Mouse (Mus musculus) layer of hippocampus, adult 18-20 months (tissue): Measurements from ENCODE around the gene Dhx15. TPM values are rescaled to one million over a fixed set of nuclear protein-coding genes. Genes with fewer than 3 reads are reported as not detected.

Experiments
- DNase-seq, 2 experiments: peaks; one replicate each; pipeline ENCODE4 v3.0.0; 2022; ENCODE audit warnings: low spot score in 2 of 2
- microRNA-seq, 2 experiments: library from miRNA; unstranded; fragments of <30 nt; microRNA quantifications; one replicate each; pipeline ENCODE4 v1.2.0; 2021
- total RNA-seq, 2 experiments: library from RNA; stranded (reverse); gene quantifications; 2 replicates each; pipeline ENCODE4 v1.2.3; 2021

Gene Dhx15
- total RNA-seq, 2 experiments from 2014 or later = 90.4 to 91.8 TPM

DNA sequence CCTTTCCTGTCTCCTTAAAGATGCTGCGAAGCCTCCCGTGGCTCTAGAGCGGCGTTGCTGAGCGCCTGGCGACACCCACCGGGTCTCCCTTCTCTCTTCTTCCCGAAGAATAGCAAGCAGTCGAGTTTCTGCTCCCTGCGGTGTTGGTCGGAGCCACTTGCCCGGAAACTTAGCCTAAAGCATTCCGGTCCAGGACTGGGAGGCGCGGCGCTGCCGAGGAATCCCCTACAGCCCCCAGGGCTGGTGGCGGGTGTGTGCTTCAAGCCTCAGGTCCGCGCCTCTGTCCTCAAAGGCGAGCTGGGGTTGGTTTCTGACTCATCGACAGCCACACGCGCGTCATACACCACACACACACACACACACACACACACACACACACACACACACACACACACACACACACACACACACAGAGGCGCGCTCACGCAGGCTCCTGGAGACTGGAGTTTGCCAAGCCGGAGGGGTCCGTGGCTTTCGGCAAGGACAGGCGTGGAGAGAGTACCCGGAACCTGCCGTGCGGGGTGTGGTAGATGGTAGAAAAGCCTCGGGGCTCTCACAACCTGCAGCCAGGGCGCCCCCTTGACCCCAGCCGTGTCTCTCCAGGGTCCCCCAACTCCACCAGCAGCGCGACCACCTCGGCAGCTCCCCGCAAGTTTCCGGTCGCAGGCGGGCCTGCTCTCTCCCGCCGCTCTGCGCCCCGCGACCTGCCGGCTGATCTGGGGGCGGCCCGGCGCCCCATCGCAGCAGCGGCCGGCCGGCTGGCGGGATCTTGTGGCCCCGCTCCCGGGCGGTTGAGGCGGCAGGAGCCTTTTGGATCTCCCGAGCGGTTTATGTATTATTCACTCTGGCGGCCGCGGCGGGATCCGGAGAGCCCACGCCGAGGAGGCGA, 77.1 kb downstream of the Dhx15 start:
- DNase-seq = peak; percentile 30 to 42

GRCm38 (mm10) chr5:52112191-52112760, 78.0 kb downstream of the Dhx15 start:
- DNase-seq = peak in 1 of 2 experiments; percentile 19

- DNase-seq = peak; percentile 52 to 68
Measured at GRCm38 (mm10) chr5:52110808-52111663, 79.3 kb downstream of the Dhx15 start.

Small RNAs within 50 kb of the gene (microRNA-seq; reads per million reads assigned to microRNA genes)
- 0 reads per million in 2 experiments for gene Mir6417

Other genes starting within 250 kb of the Dhx15 start
- gene Sod3, start 173.3 kb upstream of the Dhx15 start, total RNA-seq = 1 to 10 TPM; 4.7 to 5.9 TPM